Mouse (Mus musculus) lung, adult 2 months (tissue): ENCODE data around the gene Cenpo. TPM values are rescaled to one million over a fixed set of nuclear protein-coding genes. Genes with fewer than 3 reads are reported as not detected.

ENCODE experiments used
- DNase-seq: peaks from one replicate; pipeline ENCODE4 v3.0.0; 2022
- H3K4me1 ChIP-seq: fragments of 200-500 bp; 2 replicates; pipeline ENCODE4 v1.6.1; 2011; ENCODE audit warnings: low read length; ENCODE audit not compliant: control insufficient read depth, insufficient read depth
- H3K4me3 ChIP-seq: fragments of 200-500 bp; replicated peaks from 2 replicates; pipeline ENCODE3; 2011; ENCODE audit warnings: low read depth, mild to moderate bottlenecking, control low read depth, low read length; ENCODE audit errors: extremely low read depth
- CTCF ChIP-seq: fragments of 200-500 bp; IDR thresholded peaks from 2 replicates; pipeline ENCODE4 v1.5.1; 2011; ENCODE audit warnings: mild to moderate bottlenecking, low read length, control low read depth; ENCODE audit not compliant: insufficient read depth
- POLR2A ChIP-seq: fragments of 200-500 bp; IDR thresholded peaks from 2 replicates; pipeline ENCODE4 v1.6.1; 2011; ENCODE audit warnings: low read depth, mild to moderate bottlenecking, control low read depth, low read length, borderline replicate concordance; ENCODE audit errors: extremely low read depth
- WGBS: fragments of 180-500 bp; shearing (Covaris S2); methylation state at CpG from one replicate; pipeline ENCODE4 v1.1.7; 2018; 5-methylcytosine and 5-hydroxymethylcytosine counted together
- polyA plus RNA-seq: library from polyadenylated mRNA; depleted of rRNA; stranded (reverse); fragments of >200 nt; gene quantifications from 2 replicates; pipeline ENCODE4 v1.2.3, GENCODE M21; 2012

Gene Cenpo
- polyA plus RNA-seq, 1 experiment, result 9.7 TPM

DNA sequence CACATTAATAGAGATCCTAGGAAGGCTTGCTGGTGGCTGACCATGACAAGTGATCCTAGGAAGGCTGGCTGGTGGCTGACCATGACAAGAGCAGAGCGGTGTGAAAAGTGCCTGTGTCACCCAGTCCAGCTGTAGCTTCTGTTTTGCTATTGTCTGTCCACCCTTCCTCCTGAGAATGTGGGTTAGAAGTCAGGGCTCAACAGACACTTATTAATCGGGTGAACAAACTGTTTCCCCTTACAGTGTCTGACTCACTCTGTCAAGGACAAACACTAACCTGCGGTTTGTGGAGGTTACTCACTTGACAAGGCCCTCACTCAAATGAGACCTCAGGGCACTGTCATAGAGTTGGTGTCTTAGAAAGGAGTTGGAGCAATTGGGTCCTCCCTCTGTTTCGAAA is 35.4 kb downstream of the Cenpo start:
- Histone ChIP-seq H3K4me1 (peaks cover under 1% of the 10 kb centered on the region), H3K4me3 (no peak overlapping the region)
- WGBS, result 81% methylated on average over 4 of the region's 4 CpGs
- TF ChIP-seq CTCF (no peak), POLR2A (no peak)
- no peak for DNase-seq

DNA sequence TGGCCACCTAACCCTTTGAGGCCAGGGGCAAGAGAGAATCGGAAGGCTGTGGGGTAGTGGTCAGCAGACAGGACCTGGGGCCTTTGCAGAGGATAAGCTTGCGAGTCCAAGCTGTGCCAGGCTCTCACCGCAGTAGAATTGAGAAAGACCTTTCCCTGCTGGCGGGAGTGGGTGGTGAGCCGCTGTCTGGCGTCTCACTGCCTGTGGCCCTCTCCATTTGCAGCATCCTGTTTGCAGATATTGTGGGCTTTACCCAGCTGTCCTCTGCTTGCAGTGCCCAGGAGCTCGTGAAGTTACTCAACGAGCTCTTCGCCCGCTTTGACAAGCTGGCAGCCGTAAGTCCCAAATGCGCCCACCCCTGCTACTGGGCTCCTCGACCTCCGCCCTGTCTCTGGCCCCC is 39.5 kb downstream of the Cenpo start:
- no peak for TF ChIP-seq CTCF
- no peak for TF ChIP-seq POLR2A
- no peak for DNase-seq
- Histone ChIP-seq H3K4me1 (peaks cover 2% of the 10 kb centered on the region), H3K4me3 (no peak overlapping the region)
- 89% methylated on average over 14 of the region's 14 CpGs for WGBS

DNA sequence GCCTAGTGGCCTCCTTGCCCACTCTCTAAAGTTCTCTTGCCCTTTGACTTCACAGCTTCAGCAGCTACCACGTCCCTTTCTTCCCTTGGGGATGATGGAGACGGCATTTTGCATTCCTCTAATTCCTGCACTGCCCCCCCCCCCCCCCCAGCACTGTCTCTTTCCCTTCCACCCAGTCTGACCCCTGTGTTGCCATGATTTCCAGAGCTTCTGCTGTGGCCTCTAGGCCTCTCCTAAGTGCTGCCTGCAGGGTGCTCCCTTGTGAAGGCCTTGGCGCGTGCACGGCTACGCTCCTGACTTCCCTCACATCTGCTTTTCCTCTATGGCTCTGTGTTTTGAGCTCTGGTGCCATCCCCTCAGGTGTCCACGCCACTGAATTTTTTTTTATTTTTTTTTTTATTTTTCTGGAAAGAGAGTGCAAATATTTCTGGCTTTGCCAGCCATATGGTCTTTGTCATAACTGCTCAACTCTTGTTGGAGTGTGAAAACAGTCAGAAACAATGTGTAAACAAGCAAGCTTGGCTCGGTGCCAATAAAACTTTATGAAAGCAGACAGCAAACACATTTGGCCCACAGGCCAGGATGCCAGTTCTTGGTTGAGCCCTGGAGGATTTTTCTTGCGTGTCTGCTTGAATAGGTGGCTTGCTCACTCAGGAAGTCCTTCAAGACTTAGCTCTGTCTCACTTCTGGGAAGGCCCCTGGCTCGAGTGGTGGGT is 40.9 kb downstream of the Cenpo start:
- no peak for DNase-seq
- H3K4me3 ChIP-seq, result no peak overlapping the region
- WGBS, result 56% methylated on average over 10 of the region's 10 CpGs
- peaks cover 2% of the 10 kb centered on the region for H3K4me1 ChIP-seq
- no peak for TF ChIP-seq POLR2A
- no peak for TF ChIP-seq CTCF

DNA sequence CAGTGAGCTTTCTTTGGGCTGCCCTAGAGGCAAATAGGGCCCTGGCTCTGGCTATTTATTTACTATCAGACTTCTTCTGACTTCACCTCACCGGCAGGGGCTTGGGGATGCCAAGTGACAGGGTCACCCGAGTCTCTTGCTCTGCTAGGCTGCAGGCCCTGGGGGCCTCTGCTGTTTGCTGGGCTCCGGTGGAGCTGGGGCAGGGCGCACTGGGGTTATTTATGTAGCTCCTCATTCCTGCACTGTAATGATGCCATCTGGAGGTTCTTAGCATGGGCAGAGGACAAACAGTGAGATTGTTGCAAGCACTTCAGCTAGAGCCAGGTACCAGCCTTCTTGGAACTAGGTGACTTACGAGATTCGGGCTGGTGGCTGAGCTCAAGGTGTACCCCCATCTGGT is 41.6 kb downstream of the Cenpo start:
- no peak for DNase-seq
- Histone ChIP-seq H3K4me3 (no peak overlapping the region), H3K4me1 (peaks cover 2% of the 10 kb centered on the region)
- TF ChIP-seq CTCF (no peak), POLR2A (no peak)
- WGBS, result 67% methylated on average over 6 of the region's 6 CpGs

DNA sequence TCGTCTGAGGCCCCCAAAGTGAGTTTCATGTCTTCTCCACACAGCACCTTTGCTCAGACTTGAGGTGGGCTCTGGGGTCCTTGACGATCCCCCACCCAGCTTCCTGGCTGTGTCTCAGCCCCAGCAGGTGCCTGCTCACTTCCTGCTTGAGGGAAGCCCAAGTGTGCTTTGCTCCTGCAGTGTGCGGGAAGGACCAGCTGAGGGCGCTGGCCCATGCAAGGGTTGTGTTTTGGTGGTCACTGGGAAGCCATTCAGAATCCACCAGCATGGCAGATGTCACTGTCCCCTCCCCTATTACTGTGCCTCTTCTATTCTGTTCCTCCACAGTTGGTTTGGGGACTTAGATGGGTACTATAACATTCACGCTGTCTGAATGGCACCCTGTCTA is 45.0 kb downstream of the Cenpo start:
- TF ChIP-seq CTCF (no peak), POLR2A (no peak)
- 52% methylated on average over 5 of the region's 5 CpGs for WGBS
- no peak for DNase-seq
- H3K4me3 ChIP-seq, result no peak overlapping the region
- H3K4me1 ChIP-seq, result peaks cover 2% of the 10 kb centered on the region

DNA sequence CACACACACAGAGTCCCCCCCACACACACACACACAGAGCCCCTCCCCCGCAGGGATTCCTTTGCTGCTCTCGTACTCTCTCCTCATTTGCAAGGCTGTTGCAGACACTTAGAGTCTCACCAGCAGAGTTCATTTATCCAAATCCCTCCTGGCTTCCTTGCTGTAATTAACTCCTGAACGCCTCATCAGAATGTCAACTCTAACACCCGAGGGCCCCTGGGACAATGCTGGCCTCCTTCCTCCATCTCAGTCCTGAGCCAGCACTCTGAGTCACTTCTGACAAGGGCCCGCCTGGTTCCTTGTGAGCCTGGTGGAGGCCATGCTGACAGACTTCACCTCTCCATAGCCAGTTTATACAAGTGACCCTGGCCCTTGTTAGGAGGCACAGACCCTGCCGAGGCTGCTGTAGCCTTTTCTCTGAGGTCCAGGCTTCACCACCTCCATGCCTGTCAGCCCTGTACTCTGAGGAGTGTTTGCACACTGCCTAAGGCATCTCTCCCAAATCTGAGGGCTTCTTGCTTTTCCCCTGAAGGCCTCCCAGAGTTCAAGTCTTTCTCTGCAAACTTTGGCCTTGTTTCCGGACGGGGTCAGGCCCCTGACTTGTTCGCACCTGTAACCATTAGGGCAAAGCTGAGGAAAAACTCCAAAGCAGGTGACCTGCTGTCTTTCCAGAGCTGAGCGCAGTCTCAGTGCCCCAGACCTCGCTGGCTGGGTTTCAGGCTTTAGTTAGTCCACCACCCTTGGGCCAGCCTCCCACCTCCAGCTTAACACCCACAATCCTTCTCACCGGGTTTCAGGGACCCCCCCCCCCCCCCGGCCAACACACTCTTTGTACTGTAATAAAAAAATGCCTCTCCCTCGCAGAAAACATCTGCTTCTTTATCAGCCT is 45.7 kb downstream of the Cenpo start:
- Histone ChIP-seq H3K4me3 (no peak overlapping the region), H3K4me1 (no peaks in the 10 kb centered on the region; the same call in 1 of the 2 replicates)
- TF ChIP-seq CTCF (no peak), POLR2A (no peak)
- DNase-seq, result no peak
- WGBS, result 36% methylated on average over 14 of the region's 14 CpGs

DNA sequence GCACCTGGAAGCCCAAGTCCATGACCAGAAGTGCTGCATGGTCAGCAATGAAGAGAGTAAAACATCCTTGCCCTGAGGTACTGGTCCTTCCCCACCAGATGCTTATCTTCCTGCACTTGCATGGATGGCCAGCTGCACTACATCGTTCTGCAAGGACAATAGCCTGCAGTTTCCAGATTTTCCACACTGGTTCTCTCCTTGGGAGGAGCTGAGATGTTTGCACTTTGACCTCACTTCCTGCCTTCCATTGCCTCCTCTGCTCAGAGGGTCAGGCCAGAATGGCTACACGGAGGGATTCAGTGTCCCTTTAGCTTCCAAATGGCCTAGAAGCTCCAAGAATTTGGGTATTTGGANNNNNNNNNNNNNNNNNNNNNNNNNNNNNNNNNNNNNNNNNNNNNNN is 49.4 kb downstream of the Cenpo start:
- 33% methylated on average over 2 of the region's 2 CpGs for WGBS

DNA sequence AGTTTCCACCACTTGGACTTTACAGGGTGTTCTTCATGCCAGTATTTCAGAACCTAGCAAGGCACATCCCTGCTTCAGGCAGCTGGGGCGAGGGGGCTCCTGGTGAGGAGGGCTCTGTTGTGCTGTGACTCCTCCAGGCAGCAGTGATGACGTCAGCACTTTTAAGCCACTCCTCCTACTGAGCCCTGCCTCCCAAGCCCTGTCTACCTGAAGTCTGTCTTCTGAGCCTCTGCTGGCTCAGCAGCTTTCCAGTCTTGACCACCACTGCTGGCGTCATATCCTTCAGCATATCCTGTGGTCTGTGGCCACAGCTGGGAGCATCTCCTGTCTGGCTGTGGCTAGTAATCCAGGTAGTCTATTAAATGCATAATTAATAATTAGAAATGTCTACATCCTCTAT is 53.6 kb downstream of the Cenpo start:
- TF ChIP-seq CTCF, result no peak
- TF ChIP-seq POLR2A, result no peak
- DNase-seq, result no peak
- H3K4me1 ChIP-seq, result no peaks in the 10 kb centered on the region
- H3K4me3 ChIP-seq, result no peak overlapping the region
- 61% methylated on average over 3 of the region's 3 CpGs for WGBS

More for the DNA sequence above, 49.4 kb downstream of the Cenpo start:
- H3K4me3 ChIP-seq, result no peak overlapping the region
- no peak for DNase-seq
- no peak for TF ChIP-seq POLR2A
- TF ChIP-seq CTCF, result no peak
- H3K4me1 ChIP-seq, result no peaks in the 10 kb centered on the region

DNA sequence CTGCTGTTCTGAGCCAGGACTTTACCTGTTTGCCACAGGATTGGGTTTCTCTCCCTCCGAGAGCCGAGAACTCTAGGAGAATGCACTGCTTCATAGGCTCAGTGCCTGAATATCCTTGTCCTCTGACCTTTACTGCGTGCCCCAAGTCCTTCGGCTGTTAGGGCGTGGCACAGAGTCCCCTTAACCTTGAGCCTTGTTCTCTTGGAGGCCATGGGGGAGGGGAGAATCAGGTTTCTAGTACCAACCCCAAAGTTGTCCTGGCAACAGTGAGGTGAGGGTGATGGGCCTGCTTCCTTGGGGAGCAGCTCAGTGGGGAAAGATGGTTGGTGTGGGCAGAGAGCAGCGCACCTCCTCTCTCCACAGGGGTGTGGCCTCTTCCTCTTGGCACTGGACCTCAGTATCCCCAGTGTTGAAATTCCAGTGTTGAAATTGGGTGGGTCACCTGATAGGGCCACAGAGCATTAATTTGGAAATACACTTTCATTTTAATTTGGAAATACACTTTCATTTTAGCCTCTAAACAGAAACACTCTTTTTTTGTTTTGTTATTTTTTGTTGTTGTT is 54.3 kb downstream of the Cenpo start:
- WGBS, result 59% methylated on average over 6 of the region's 6 CpGs
- DNase-seq, result no peak
- Histone ChIP-seq H3K4me1 (no peaks in the 10 kb centered on the region), H3K4me3 (no peak overlapping the region)
- no peak for TF ChIP-seq POLR2A
- TF ChIP-seq CTCF, result no peak

DNA sequence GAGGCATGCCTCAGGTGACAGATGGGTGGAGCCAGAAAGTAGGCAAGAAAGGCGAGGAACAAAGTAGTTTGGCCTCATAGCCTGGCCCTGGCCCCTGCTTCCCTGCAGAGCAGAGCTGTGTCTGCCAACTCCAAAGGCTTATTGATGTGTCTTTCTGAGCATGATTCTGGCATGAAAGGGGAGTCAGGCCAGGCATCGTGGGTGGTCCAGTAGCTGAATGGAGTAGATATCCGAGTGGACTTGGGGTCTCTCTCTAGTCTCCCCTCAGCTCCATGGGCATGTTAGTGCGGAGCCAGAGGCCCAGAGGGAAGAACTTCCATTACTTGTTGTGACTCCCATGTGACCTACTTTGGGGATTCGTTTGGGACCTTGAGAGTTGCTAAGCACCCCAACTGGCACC is 55.3 kb downstream of the Cenpo start:
- 57% methylated on average over 5 of the region's 5 CpGs for WGBS
- DNase-seq, result no peak
- TF ChIP-seq POLR2A, result no peak
- TF ChIP-seq CTCF, result no peak

More for the DNA sequence above, 55.3 kb downstream of the Cenpo start:
- Histone ChIP-seq H3K4me3 (no peak overlapping the region), H3K4me1 (no peaks in the 10 kb centered on the region)
